Mouse (Mus musculus) spleen, adult 12 weeks (tissue): Measurements from ENCODE around the gene Toporsl.

Source experiments
- DNase-seq: peaks from one replicate; pipeline ENCODE4 v3.0.0; 2022; ENCODE audit warnings: low spot score

Gene Toporsl

DNA sequence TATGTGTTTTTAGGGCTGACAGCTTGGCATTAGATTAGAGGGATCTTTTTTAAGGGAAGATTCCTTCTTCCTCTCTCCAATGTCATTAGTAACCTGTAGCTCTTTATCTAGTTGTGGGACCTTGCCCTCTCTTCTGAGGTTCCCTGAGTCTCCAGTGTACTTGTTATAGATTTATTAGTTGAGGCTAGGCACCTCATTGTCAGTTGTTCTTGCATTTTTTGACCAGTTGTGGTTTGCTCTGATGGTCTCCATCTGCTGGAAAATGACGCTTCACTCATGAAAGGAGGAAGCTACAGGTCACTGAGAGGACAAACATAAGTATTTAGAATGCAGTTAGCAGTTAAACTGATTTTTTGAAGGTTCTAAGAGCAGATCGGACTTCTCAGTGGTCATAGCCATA lies at the start of gene Toporsl:
Gene Toporsl (plus strand): TSS at position 348 of the 400 bp plus-strand sequence.
- DNase-seq, result no peak

DNA sequence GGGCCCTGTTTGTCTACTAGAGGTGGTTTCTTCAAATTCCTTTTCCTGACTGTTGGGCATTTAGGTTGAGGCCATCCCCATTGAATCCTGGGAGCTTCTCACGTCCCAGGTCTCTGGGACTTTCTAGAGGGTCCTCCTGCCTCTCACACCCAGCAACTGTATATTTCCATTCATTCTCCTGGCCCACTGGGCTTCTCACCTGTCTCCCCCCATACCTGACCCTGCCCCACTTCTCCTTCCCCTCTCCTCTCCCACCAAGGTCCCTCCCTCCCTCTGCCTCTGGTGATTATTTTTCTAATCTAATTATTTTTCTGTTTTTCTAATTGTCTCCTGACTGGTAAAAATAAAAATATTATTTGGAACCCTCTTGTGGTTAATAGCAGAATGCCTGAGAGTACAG lies 38.4 kb upstream of the Toporsl start:
- DNase-seq, result no peak

DNA sequence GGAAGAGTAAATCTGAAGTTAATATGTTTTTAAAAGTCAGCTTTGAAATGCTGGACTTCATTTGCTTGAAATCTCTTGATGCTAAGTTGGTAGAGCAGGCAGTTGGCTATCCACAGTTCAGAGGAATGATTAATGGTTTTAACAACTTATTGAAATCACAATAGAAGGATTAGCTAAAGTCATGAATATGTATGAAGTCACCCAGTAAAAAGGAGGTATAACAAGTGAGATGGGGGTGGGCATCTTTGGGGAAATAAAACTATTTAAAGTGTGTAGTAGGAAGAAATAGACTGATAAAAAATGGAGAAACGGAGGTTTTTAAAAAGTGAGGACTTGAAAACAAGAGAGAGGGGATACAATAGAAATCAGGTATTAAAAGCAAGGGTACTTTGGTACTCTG lies 38.0 kb upstream of the Toporsl start:
- no peak for DNase-seq

DNA sequence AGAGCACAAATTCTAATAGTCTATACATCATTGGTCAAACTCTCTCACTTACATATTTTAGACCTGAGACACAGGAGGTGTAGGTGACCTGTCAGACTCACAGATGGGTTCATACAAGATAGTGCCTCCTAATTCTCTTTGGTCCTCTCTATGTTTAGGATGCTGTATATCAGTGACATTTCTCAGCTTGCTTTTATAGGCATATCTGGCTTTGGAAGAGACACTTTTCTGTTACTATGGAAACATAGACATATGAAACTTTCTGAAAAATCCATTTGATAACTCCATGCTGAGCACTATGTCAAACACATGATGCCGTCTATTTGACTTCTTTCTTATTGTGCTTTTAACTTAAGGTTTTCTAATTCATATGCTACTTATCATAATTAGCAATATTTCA lies 32.2 kb upstream of the Toporsl start:
- DNase-seq, result no peak

DNA sequence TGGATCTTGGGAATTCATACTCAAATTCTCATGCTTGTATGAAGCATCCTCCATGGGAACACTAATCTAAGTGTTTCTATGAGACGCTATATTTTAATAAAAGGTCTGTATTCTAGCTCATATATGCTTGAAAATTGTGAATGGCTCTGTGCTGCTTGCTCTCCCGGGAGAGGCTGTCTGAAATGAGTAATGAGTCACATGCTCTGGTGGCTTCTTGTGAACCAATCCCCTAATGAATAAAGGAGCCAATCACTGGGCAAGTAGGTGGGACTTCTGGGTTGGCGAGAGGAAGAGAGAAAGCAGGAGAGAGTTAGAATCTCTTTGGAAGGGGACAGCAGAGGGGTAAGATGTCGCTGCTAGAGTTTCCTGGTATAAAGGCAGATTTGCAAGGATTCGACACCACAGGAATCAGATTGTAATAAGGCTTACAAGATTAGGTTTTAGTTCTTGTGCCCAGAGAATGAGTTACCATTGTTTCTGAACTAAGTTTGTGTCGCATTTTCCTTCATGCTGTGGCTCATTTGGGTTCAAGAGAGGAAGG lies 9.8 kb upstream of the Toporsl start:
- DNase-seq, result no peak

DNA sequence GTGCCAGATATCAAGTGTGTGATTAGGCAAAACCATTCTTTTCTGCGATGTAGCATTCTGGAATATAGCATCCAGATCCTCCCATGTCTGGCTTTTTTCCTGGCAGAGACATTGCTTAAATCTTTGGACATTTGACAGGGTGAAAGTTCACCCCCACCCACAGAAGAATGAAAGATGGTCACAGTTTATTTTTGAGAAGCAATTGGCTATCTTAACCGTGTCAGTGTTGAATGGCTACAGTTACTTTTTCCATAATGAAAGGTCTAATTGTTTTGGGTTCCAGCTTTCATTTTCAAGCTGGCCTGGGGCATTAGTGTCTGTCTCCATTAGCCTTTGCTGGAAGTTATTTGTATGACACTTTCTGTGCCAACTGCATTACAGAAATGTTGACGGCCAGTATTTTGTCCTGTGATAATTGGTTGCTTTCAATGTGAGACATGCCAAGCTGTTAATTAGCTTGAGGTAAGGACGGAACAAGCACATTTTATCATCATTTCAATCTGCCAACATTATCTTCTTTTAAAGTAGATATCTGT lies 2.2 kb upstream of the Toporsl start:
- DNase-seq, result no peak

DNA sequence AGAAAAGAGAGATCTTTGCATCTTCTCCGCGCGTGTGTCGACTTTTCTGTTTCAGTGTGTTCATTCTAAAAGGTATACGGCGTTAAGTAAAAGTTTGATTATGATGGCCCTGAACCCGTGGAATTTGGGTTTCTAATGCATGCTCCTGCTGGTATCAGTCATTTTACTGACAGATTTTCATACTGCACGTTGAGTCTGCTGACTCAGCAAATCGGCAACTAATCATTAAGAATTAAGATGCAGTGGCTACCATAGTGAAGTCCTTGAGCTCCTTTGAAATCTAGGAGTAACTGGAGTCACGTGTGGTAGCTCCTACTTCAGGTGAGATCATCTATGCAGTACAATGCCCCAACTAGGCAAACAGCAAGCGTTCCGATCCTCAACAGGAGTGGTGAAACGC lies 1.4 kb upstream of the Toporsl start:
- DNase-seq, result no peak

DNA sequence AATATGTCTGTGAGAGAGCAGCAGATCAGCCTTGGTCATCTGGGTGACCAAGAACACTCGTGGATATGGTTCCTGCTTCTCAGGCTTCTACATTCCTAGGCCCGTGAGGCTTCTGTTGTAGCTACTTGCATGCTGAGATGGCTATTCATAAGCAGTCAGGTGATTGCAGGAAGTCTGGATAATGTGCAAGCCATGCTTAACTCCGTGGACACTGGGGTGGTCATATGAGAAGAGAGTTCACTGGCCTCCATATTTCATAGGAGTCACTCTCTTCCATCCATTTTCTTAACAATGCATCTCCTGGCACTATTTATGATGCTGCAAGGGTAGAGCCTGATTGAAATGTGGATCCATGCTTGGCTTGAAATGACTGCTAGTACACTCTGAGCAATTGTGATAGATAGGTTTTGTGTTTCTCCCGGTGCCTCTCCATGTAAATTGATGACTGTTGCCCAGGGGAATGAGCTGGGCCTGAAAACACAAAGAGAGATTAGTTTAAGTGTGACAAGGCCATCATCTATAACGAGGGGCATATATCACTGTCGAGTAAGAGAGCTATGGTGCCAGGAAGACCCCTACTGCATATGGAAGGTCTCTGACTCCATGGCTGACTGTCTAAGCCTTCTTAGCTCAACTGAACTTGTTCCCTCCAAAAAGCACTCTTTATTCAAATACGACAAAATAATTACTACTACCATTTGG lies 2.3 kb downstream of the Toporsl start:
- no peak for DNase-seq

DNA sequence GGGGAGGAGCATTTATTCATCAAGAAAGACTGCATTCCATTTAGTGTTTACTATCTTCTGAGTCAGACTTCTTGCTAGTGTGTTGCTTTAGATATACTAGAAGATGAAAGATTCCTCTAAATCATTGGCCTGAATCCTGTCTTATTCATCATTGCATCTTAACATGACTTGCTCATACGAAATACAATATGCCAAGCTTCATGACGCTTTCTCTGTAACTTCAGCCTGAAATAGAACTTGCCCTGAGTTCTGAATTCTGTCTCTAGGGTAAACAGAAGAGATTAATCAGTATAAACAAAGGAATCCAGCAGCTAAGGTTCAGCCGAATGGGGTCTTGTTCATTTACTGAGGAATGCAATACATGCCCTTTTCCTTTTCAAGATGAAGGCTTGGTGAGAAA lies 10.8 kb downstream of the Toporsl start:
- no peak for DNase-seq

DNA sequence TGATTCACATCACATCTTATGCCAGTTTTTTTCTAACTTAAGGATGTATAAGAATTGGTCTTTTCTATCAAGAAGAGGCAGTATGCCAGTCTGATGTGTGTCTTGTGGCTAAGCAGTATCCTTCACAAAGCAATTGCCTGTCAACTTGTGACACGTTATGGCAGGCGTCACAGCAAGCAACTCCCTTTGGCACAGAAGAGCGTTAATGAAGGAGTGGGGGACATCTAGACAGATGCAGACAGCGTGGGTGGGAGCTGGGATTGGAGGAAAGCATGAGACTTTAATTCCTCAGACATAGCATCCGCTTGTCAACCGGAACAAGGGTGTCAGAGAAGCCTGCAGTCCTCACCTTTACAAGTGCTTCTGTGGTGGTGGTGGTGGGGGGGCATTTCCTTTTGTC lies 38.9 kb downstream of the Toporsl start:
- DNase-seq, result no peak

DNA sequence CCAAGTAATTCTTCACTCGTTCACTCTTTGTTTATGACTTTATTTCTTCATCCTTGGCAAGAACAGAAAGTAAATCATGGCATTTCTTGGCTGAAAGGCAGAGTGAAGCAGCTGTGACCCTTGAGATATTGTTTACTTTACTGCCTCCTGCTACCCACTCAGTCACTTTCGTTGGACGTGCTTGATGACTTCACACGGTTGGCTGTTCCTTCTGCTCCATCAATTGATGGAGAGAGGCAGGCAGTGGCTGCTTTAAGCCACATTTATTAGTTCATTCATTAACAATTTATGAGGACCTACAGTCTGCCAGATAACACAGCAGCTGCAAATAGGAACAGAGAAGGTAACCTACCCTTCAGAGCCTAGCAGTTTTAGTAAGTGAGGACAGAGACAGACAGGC lies 51.7 kb downstream of the Toporsl start:
- DNase-seq, result no peak

DNA sequence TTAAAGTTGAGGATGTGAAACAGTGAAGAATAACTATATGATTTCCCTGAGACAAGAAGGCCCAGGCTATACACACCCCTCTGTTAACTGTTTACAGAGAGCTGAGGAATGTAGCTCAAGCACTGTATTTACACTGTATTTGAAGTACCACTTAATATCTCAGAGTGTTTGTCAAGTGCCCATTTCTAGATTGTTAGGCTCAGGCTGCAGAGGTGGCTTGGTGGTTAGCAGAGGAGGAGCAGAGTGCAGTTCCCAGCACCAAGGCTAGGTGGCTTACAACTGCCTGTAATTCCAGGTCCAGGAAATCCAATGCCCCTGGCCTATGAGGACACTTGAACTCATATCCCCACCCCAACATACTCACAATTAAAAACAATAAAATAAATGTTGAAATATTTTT lies 63.6 kb downstream of the Toporsl start:
- DNase-seq, result no peak

DNA sequence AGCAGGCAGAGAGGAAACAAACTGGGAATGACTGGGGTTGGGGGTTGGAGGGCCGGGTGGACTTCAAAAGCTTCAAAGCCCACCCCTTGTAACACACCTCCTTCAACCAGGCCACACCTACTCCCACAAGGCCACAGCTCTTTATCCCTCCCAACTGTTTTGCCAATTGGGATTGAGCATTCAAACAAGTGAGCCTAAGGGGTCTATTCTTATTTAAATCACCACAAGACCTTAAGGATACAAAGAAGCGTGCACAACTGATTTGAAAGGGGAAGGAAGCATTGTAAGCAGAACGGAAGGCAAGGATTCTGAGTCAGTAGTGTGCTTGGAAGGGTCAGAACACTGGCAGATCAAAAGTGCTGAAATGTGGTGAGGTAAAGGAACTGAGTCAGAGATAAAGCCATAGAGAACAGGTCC lies 64.6 kb downstream of the Toporsl start:
- no peak for DNase-seq

DNA sequence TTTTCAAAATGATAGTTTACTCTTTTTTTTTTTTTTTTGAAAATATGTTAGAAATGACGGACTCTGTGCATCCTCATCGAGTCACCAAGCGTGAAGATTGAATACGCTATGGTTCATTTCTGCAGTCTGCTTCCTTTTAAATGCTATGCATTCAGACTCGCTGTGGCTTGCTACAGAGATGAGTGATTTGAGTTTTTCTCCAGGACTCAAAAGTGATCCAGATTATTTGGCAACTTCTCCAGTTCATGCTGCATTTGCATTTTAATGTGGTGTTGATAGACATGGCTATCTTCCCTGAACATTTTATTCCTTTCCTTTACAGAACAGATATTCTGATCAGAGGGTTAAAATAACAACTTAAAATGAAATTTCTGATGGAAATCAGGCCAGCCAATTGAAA lies 65.2 kb downstream of the Toporsl start:
- no peak for DNase-seq
